In the genomic region with DNA sequence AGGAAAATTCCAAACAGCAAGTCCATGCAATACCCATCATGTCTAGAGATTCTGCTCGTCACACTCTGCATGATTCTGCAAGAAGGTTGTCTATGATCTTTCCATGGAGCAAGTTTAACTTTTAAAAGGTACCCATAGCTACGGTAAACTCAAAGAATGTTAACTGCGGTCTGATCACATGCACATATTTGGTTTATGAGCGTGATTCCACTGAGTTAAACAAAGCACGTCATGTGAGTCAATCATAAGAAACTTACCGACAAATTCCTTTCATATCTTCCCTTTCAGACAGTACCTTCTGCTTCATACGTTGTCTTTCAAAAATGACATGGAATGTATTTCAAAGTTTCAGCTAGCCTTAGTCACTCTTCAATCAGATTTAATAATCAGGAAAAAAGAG, we compare ENCODE assay signal across 39 mouse cellular contexts. TPM values are rescaled to one million over a fixed set of nuclear protein-coding genes. Genes with fewer than 3 reads are reported as not detected.
"Had no signal": no experiment of that assay in that cellular context is flagged by ENCODE, and none has a peak within 500 bp of the region (broad histone marks: within the 10 kb centered on the region; RNA-seq: fewer than 3 reads in every experiment).

No protein-coding gene starts in this region.

- ATAC-seq: hindbrain, postnatal 0 days; intestine, embryonic 16.5 days had no signal

- H3K4me3 ChIP-seq: heart, adult 2 months; heart, embryonic 13.5 days; heart, embryonic 15.5 days; hindbrain, embryonic 13.5 days; hindbrain, embryonic 15.5 days; kidney, embryonic 15.5 days; limb, embryonic 10.5 days; limb, embryonic 12.5 days; liver, embryonic 13.5 days; liver, embryonic 15.5 days had no signal

- DNase-seq: gastrocnemius, postnatal 10 days; gastrocnemius, postnatal 25 days; heart, adult 11 months; heart, adult 2 months; heart, postnatal 14 days; heart, postnatal 36 days; kidney, adult 11 months; kidney, adult 2 months; kidney, adult 9 months; kidney, postnatal 14 days; kidney, postnatal 36 days; layer of hippocampus, adult 9-11 months; layer of hippocampus, postnatal 36 days; liver; liver, embryonic 13.5 days had no signal

- H3K27me3 ChIP-seq: heart, embryonic 13.5 days; heart, embryonic 15.5 days; hindbrain, embryonic 13.5 days; hindbrain, embryonic 15.5 days; kidney, embryonic 15.5 days; limb, embryonic 12.5 days; liver, embryonic 13.5 days; liver, embryonic 15.5 days had no signal

- H3K27ac ChIP-seq: heart, adult 2 months; heart, embryonic 13.5 days; heart, embryonic 15.5 days; hindbrain, embryonic 13.5 days; hindbrain, embryonic 15.5 days; hindbrain, postnatal 0 days; kidney, embryonic 15.5 days; kidney, postnatal 0 days; limb, embryonic 10.5 days; limb, embryonic 12.5 days; liver, embryonic 13.5 days; liver, embryonic 15.5 days had no signal

RNA-seq across cellular contexts. Expression of gene Myf6, which starts 7.7 kb away (rescaled TPM):
- total RNA-seq: heart, adult 2 months; heart, postnatal 14 days; heart, postnatal 36 days; hematopoietic stem cell, adult 5-6 weeks; hindbrain, postnatal 0 days; layer of hippocampus, adult 18-20 months; layer of hippocampus, adult 8-10 months; layer of hippocampus, postnatal 14 days; layer of hippocampus, postnatal 36 days; left cerebral cortex, adult 18-20 months; left cerebral cortex, postnatal 14 days; left cerebral cortex, postnatal 36 days had no signal
- polyA plus RNA-seq: gonadal fat pad, adult 2 months; heart, adult 2 months; heart, embryonic 11.5 days; heart, postnatal 0 days; hindbrain, embryonic 11.5 days; hindbrain, embryonic 13.5 days; hindbrain, postnatal 0 days; intestine, embryonic 14.5 days; intestine, embryonic 16.5 days; kidney, postnatal 0 days; large intestine, adult 2 months had no signal

RNA-seq across cellular contexts. Expression of gene Myf5, which starts 16.3 kb away (rescaled TPM):
- total RNA-seq: heart, adult 2 months; heart, postnatal 14 days; heart, postnatal 36 days; hematopoietic stem cell, adult 5-6 weeks; hindbrain, postnatal 0 days; layer of hippocampus, adult 18-20 months; layer of hippocampus, adult 8-10 months; layer of hippocampus, postnatal 14 days; layer of hippocampus, postnatal 36 days; left cerebral cortex, adult 18-20 months; left cerebral cortex, postnatal 14 days; left cerebral cortex, postnatal 36 days had no signal
- polyA plus RNA-seq: gonadal fat pad, adult 2 months; heart, adult 2 months; heart, embryonic 15.5 days; heart, postnatal 0 days; hindbrain, embryonic 15.5 days; hindbrain, postnatal 0 days; intestine, embryonic 14.5 days; large intestine, adult 2 months had no signal
